Mouse (Mus musculus): Measurements from ENCODE around the gene Tmem132d.
"Not testable (repeated sequence)": the region's sequence is repeated elsewhere in the genome, so short reads cannot be mapped to it uniquely, and the experiment has no call there.

The Tmem132d gene

DNA sequence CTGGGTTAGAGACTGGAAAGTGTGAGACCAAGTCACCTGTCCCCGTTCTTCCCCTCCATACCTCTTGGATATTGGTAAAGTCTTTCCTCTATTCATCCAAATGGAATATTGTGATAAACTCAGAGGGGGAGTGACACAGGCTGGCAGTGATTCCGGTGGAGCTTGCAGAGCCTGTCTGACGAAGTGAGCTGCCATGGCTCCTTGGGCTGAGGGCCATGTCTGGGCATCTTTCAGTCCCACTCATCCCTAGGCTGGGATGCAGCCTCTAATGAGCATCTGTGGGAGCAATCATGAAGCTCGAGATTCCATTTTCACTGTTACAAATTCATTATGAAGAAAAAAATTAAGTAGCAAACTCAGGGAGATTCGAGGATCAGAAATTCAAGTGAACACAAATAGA is 332.5 kb downstream of the Tmem132d start:
- no peak for DNase-seq (ENCODE audit: low spot score)

DNA sequence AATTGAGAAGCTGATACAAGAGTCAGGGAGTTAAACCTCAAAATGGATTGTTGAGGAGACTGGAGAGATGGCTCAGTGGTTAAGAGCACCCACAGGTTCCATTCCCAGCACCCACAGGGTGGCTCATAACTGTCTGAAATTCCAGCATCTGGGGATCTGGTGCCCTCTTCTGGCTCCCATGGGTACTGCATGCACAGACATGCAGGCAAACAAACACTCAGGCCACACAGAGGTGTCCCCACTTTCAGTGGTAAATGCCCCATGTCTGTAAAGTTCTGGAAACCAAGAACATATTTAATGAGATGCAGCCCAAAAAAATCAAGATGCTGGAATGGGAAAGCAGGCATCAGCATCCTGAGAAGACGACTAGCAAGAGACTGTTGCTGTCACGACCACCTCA is 333.4 kb downstream of the Tmem132d start:
- no peak for DNase-seq (ENCODE audit: low spot score)

GRCm38 (mm10) chr5:128090578-128090977 is 342.3 kb downstream of the Tmem132d start:
- no peak for DNase-seq (ENCODE audit: low spot score)

GRCm38 (mm10) chr5:128075456-128075855 is 357.4 kb downstream of the Tmem132d start:
- DNase-seq (ENCODE audit: low spot score), result no peak

GRCm38 (mm10) chr5:128072616-128073015 is 360.3 kb downstream of the Tmem132d start:
- no peak for DNase-seq (ENCODE audit: low spot score)

GRCm38 (mm10) chr5:128041781-128042180 is 391.1 kb downstream of the Tmem132d start:
- DNase-seq (ENCODE audit: low spot score), result no peak

DNA sequence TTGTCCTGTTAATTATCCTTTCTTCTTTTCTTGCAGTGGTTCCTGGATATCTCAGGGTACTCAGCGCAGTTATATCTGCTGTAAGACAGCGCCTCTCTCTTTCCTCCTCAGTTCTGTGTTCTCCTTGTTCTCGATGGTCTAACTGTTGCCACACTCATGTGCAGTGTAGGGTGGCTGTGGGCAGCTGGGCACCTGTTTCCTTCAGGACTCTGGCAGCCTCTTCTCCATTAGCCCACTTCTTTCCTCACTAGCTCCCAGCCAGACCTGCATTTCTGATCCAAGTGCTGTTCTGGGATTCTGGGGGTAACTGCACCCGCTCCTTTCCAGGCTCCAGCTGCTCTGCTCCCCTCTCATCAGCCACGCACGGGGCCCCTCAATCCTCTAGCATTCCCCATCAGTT is 392.8 kb downstream of the Tmem132d start:
- no peak for DNase-seq (ENCODE audit: low spot score)

- peak; percentile 19 for DNase-seq (ENCODE audit: low spot score)
Measured at GRCm38 (mm10) chr5:128027076-128027475, 405.8 kb downstream of the Tmem132d start.

DNA sequence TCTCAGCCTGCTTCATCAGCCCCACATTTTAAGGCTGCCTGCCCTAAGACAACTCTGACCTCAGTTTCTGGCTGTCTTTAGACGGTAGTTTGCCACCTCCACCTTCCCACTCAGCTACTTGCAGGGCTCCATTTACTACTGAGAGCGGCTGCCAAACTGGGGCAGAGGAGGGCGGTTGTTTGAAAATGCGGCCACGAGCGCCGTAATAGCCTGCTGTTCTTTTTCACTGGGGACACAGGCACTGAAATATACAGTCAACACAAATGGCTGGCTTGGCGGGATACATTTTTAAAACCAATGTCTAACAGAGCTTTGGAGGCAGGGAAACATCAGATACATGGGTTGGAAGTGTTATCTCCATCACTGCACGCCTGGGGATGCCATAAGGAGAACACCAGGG is 428.2 kb downstream of the Tmem132d start:
- DNase-seq (ENCODE audit: low spot score), result no peak

DNA sequence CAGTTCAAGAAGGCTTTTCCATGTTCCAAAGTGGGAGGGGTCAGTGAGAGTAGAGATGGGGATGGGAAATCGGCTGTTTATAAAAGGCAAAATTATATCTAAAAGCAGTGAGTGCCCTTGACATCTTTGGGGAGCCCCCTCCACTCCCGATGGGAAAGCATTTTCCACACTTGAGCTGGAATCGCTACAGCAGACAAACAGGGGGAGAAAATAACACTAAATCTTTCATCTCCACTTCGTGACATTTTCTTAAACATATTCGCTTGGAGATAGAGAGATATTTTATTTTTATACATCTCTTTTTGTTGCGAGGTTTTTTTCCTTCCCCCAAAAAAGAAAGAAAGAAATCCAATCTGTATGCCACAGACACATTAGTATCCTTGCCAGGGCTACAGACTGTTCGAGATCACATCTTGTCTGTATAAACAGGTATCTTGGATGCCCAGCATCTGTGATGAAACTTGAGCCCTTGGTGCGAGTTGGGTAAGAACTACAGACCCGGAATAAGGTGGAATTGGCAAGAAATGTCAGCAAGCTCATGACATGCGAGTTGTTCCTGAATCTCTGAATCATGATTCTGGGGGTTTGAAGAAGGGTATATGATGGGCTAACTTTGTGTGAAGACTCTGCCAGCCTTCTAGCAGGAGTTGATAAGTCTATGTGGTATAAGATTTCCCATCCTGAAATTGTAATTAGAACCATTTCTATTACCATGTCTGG is 436.2 kb downstream of the Tmem132d start:
- DNase-seq (ENCODE audit: low spot score), result no peak

DNA sequence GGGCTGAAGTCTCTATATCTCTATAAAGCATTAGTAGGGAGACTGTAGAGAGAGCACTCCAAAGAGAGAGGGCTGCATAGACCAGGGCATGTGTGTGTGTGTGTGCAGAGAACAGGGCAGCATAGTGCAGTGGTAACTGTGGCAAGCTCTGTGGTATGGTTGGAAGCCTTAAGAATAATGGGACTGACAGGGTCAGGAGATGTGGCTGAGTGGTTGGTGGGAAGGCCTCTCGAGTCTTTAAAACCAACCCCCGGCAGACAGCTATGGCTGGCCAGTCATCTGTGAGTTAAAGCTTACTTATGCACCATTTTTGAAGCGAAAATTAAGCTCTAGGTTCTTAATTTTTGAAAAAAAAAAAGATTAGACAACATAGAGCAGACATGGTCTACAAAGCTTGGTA is 439.4 kb downstream of the Tmem132d start:
- no peak for DNase-seq (ENCODE audit: low spot score)

GRCm38 (mm10) chr5:127990826-127991225 is 442.1 kb downstream of the Tmem132d start:
- DNase-seq (ENCODE audit: low spot score), result peak; percentile 10

DNA sequence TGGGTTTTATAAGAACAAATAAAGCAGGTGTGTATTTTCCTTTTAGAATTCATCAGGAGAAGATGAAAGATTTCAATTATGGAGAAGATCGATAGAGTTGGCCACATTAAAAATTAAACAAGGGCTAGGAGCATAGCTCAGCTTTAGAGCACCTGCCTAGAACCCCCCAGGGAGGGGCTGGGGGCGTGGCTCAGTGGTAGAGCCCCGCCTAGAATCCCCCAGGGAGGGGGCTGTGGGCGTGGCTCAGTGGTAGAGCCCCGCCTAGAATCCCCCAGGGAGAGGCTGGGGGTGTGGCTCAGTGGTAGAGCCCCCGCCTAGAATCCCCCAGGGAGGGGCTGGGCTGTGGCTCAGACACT is 452.9 kb downstream of the Tmem132d start:
- not testable (repeated sequence) for DNase-seq (ENCODE audit: low spot score)

DNA sequence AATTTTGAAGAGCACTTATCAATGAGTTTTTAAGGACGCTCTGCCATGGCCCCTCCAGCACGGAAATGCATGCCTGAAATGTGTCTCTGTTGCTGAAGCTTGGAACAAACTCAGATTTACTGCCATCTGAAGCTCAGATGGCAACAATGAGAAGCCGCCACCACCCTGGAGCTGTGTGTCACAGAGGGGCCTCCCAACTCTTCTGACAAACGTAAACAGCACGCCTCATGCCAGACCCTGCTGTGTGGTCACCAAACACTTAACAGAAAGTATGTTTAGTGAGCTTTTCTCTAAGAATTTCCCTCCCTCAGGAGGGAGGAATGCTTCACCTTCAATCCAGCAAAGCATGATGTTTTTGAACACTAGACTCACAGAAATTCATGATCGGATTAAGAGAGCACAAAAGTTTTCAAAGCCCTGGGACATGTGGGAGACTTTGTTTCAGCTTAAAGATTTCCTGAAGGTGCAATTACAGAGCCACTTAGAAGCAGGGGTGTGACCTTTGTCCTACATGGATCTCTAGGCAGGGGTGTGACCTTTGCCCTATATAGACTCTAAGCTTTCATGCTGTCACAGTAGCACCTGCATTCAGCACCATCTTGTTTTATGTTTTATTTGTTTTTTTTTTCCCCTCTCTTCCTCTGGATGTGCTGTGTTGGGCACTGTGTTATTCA is 453.4 kb downstream of the Tmem132d start:
- DNase-seq (ENCODE audit: low spot score), result no peak

DNA sequence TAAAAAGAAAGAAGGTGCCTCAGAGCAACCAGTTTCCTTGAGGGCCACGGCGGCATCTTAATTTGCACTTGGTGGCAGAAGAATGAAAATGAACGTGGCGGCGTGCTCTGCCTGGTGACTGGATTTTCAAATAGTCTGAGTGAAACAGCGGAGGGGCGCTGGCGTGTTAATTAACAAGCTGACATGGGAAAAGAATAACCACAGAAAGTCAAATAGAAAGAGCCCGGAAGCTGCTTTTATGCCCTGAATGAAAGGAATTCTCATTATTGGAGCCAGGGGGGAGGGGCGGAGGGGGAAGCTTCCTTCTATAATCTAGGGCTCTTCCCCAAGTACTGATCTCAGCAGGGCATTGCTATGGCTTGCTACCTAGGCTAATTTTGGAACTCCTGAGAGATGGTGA is 456.2 kb downstream of the Tmem132d start:
- no peak for DNase-seq (ENCODE audit: low spot score)

DNA sequence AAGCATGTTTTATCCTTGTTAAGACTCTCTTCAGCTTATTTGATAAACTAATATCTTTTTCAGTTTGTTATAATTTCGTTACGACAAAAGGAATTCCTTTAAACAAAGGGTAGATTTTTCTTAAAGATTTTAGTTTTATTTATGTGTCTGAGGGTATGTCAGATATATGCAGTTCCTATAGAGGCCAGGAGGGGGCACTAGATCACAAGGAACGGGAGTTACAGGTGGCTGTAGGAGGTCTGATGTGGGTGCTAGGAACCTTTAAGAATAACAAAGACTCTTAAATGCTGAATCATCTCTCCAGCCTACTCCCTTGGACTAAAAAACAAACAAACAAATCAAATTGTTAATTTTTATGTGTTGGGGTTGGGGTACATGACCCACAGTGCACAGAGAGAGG is 467.2 kb downstream of the Tmem132d start:
- no peak for DNase-seq (ENCODE audit: low spot score)

GRCm38 (mm10) chr5:127962656-127963055 is 470.2 kb downstream of the Tmem132d start:
- DNase-seq (ENCODE audit: low spot score), result peak; percentile 24

GRCm38 (mm10) chr5:127956511-127957097 is 476.3 kb downstream of the Tmem132d start:
- peak; percentile 38 for DNase-seq (ENCODE audit: low spot score)

GRCm38 (mm10) chr5:127954231-127954790 is 478.6 kb downstream of the Tmem132d start:
- peak; percentile 14 for DNase-seq (ENCODE audit: low spot score)

- no peak for DNase-seq (ENCODE audit: low spot score)
Measured at GRCm38 (mm10) chr5:127952800-127953199, 480.1 kb downstream of the Tmem132d start.

GRCm38 (mm10) chr5:127950574-127950973 is 482.3 kb downstream of the Tmem132d start:
- no peak for DNase-seq (ENCODE audit: low spot score)

- no peak for DNase-seq (ENCODE audit: low spot score)
Measured at GRCm38 (mm10) chr5:127947275-127947674, 485.6 kb downstream of the Tmem132d start.

DNA sequence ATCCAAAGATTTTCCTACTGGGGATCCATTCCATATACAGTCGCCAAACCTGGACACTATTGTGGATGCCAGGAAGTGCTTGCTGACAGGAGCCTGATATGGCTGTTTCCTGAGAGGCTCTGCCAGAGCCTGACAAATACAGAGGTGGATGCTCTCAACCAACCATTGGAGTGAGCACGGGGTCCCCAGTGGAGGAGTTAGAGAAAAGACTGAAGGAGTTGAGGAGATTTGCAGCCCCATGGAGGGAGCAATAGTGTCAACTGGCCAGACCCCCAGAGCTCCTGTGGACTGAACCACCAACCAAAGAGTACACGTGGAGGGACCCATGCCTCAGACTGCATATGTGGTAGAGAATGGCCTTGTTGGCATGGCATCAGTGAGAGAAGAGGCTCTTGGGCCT is 490.7 kb downstream of the Tmem132d start:
- DNase-seq (ENCODE audit: low spot score), result not testable (repeated sequence)

All from left cerebral cortex, adult 11 months (tissue).